Mouse (Mus musculus) lung, adult 2 months (tissue): ENCODE measurements around the gene Fmnl3. TPM values are rescaled to one million over a fixed set of nuclear protein-coding genes. Genes with fewer than 3 reads are reported as not detected.
A peak's percentile ranks its signal among the peaks of the same experiment; 100 is the strongest.

Experiments used
- DNase-seq: peaks from one replicate; pipeline ENCODE4 v3.0.0; 2022
- H3K4me1 ChIP-seq: fragments of 200-500 bp; 2 replicates; pipeline ENCODE4 v1.6.1; 2011; ENCODE audit warnings: low read length; ENCODE audit not compliant: control insufficient read depth, insufficient read depth
- H3K4me3 ChIP-seq: fragments of 200-500 bp; replicated peaks from 2 replicates; pipeline ENCODE3; 2011; ENCODE audit warnings: low read depth, mild to moderate bottlenecking, control low read depth, low read length; ENCODE audit errors: extremely low read depth
- CTCF ChIP-seq: fragments of 200-500 bp; IDR thresholded peaks from 2 replicates; pipeline ENCODE4 v1.5.1; 2011; ENCODE audit warnings: mild to moderate bottlenecking, low read length, control low read depth; ENCODE audit not compliant: insufficient read depth
- POLR2A ChIP-seq: fragments of 200-500 bp; IDR thresholded peaks from 2 replicates; pipeline ENCODE4 v1.6.1; 2011; ENCODE audit warnings: low read depth, mild to moderate bottlenecking, control low read depth, low read length, borderline replicate concordance; ENCODE audit errors: extremely low read depth
- WGBS: fragments of 180-500 bp; shearing (Covaris S2); methylation state at CpG from one replicate; pipeline ENCODE4 v1.1.7; 2018; 5-methylcytosine and 5-hydroxymethylcytosine counted together
- polyA plus RNA-seq: library from polyadenylated mRNA; depleted of rRNA; stranded (reverse); fragments of >200 nt; gene quantifications from 2 replicates; pipeline ENCODE4 v1.2.3, GENCODE M21; 2012

Gene Fmnl3
- polyA plus RNA-seq, 1 experiment: 58.9 TPM

GRCm38 (mm10) chr15:99334500-99334899 lies 35.8 kb downstream of the Fmnl3 start:
- Histone ChIP-seq H3K4me1 (peaks cover 54% of the 10 kb centered on the region), H3K4me3 (no peak overlapping the region)
- 41% methylated on average over 6 of the region's 6 CpGs for WGBS
- TF ChIP-seq POLR2A: no peak
- no peak for TF ChIP-seq CTCF
- DNase-seq: no peak

- 47% methylated on average over 3 of the region's 3 CpGs for WGBS
- no peak for DNase-seq
- Histone ChIP-seq H3K4me1 (peaks cover 59% of the 10 kb centered on the region), H3K4me3 (no peak overlapping the region)
- TF ChIP-seq POLR2A: no peak
- TF ChIP-seq CTCF: no peak
Observed at GRCm38 (mm10) chr15:99333676-99334065, 36.6 kb downstream of the Fmnl3 start.

GRCm38 (mm10) chr15:99332921-99333675 lies 37.2 kb downstream of the Fmnl3 start:
- WGBS: 17% methylated on average over 9 of the region's 9 CpGs
- TF ChIP-seq POLR2A (no peak), CTCF (no peak)
- Histone ChIP-seq H3K4me1 (peaks cover 59% of the 10 kb centered on the region), H3K4me3 (no peak overlapping the region)
- peak; percentile 57 for DNase-seq

- Histone ChIP-seq H3K4me3 (no peak overlapping the region), H3K4me1 (peaks cover 59% of the 10 kb centered on the region)
- DNase-seq: no peak
- TF ChIP-seq CTCF (no peak), POLR2A (no peak)
Observed at GRCm38 (mm10) chr15:99332111-99332510, 38.2 kb downstream of the Fmnl3 start.

GRCm38 (mm10) chr15:99331341-99331740 lies 38.9 kb downstream of the Fmnl3 start:
- peaks cover 58% of the 10 kb centered on the region for H3K4me1 ChIP-seq
- no peak for DNase-seq
- TF ChIP-seq POLR2A (no peak), CTCF (no peak)
- 87% methylated on average over 5 of the region's 5 CpGs for WGBS
- no peak overlapping the region for H3K4me3 ChIP-seq

GRCm38 (mm10) chr15:99330324-99330723 lies 40.0 kb downstream of the Fmnl3 start:
- no peak overlapping the region for H3K4me3 ChIP-seq
- TF ChIP-seq CTCF: no peak
- TF ChIP-seq POLR2A: no peak
- DNase-seq: no peak
- H3K4me1 ChIP-seq: peaks cover 53% of the 10 kb centered on the region
- WGBS: 44% methylated on average over 2 of the region's 2 CpGs

GRCm38 (mm10) chr15:99328011-99328410 lies 42.3 kb downstream of the Fmnl3 start:
- WGBS: 94% methylated on average over 5 of the region's 5 CpGs
- TF ChIP-seq CTCF (no peak), POLR2A (no peak)
- DNase-seq: no peak
- H3K4me3 ChIP-seq: no peak overlapping the region
- H3K4me1 ChIP-seq: peaks cover 37% of the 10 kb centered on the region

GRCm38 (mm10) chr15:99326959-99327358 lies 43.3 kb downstream of the Fmnl3 start:
- TF ChIP-seq POLR2A: no peak
- peak; percentile 24; the same call in 1 of the 2 replicates for TF ChIP-seq CTCF
- Histone ChIP-seq H3K4me1 (peaks cover 28% of the 10 kb centered on the region), H3K4me3 (no peak overlapping the region)
- 60% methylated on average over 1 of the region's 1 CpGs for WGBS
- DNase-seq: peak; percentile 50

GRCm38 (mm10) chr15:99326407-99326806 lies 43.9 kb downstream of the Fmnl3 start:
- TF ChIP-seq CTCF (no peak), POLR2A (no peak)
- no peak for DNase-seq
- 36% methylated on average over 2 of the region's 2 CpGs for WGBS

GRCm38 (mm10) chr15:99325598-99325997 lies 44.7 kb downstream of the Fmnl3 start:
- no peak for DNase-seq
- no peak overlapping the region for H3K4me3 ChIP-seq
- WGBS: 84% methylated on average over 6 of the region's 6 CpGs

More at GRCm38 (mm10) chr15:99326407-99326806, 43.9 kb downstream of the Fmnl3 start:
- Histone ChIP-seq H3K4me3 (no peak overlapping the region), H3K4me1 (peaks cover 28% of the 10 kb centered on the region)

More at GRCm38 (mm10) chr15:99325598-99325997, 44.7 kb downstream of the Fmnl3 start:
- H3K4me1 ChIP-seq: peaks cover 26% of the 10 kb centered on the region
- TF ChIP-seq POLR2A: no peak
- TF ChIP-seq CTCF: no peak
